Mouse (Mus musculus) urinary bladder, postnatal 4 days (tissue): ENCODE results near the gene Slc16a12.
"Not testable (repeated sequence)": the region's sequence is repeated elsewhere in the genome, so short reads cannot be mapped to it uniquely, and the experiment has no call there.

Source experiments
- DNase-seq, 2 experiments: peaks; one replicate each; pipeline ENCODE4 v3.0.0; 2021 to 2022; ENCODE audit warnings: low spot score in 2 of 2

Slc16a12 gene

GRCm38 (mm10) chr19:34666127-34666526, 81.0 kb downstream of the Slc16a12 start:
- peak; percentile 29 to 71 for DNase-seq

- no peak for DNase-seq
Observed at GRCm38 (mm10) chr19:34662740-34663139, 84.3 kb downstream of the Slc16a12 start.

GRCm38 (mm10) chr19:34662067-34662507, 85.0 kb downstream of the Slc16a12 start:
- peak; percentile 41 to 68 for DNase-seq

GRCm38 (mm10) chr19:34656511-34657298, 90.4 kb downstream of the Slc16a12 start:
- no peak for DNase-seq

- DNase-seq, result no peak
Observed at GRCm38 (mm10) chr19:34655227-34655805, 91.8 kb downstream of the Slc16a12 start.

GRCm38 (mm10) chr19:34650997-34651396, 96.1 kb downstream of the Slc16a12 start:
- no peak for DNase-seq

- DNase-seq, result no peak
Observed at GRCm38 (mm10) chr19:34650276-34650675, 96.8 kb downstream of the Slc16a12 start.

- DNase-seq, result not testable (repeated sequence)
Observed at GRCm38 (mm10) chr19:34647630-34648029, 99.5 kb downstream of the Slc16a12 start.

- no peak for DNase-seq
Observed at GRCm38 (mm10) chr19:34642616-34643015, 104.5 kb downstream of the Slc16a12 start.

- no peak for DNase-seq
Observed at GRCm38 (mm10) chr19:34640623-34641022, 106.5 kb downstream of the Slc16a12 start, which contains the start of the genes Ifit1bl2 and Ifit1. Gene Ifit1bl2 (minus strand): TSS chr19:34640743. Gene Ifit1 (plus strand): TSS chr19:34640871.

- peak; percentile 20 to 64 for DNase-seq
Observed at GRCm38 (mm10) chr19:34636933-34637557, 110.0 kb downstream of the Slc16a12 start.

GRCm38 (mm10) chr19:34633484-34633883, 113.6 kb downstream of the Slc16a12 start:
- no peak for DNase-seq

GRCm38 (mm10) chr19:34631487-34631886, 115.6 kb downstream of the Slc16a12 start:
- DNase-seq, result no peak

- no peak for DNase-seq
Observed at GRCm38 (mm10) chr19:34627496-34627895, 119.6 kb downstream of the Slc16a12 start.

- DNase-seq, result no peak
Observed at GRCm38 (mm10) chr19:34624663-34625062, 122.4 kb downstream of the Slc16a12 start.

- no peak for DNase-seq
Observed at GRCm38 (mm10) chr19:34623781-34624180, 123.3 kb downstream of the Slc16a12 start.

- no peak for DNase-seq
Observed at GRCm38 (mm10) chr19:34620871-34621270, 126.2 kb downstream of the Slc16a12 start.
